Mouse (Mus musculus): ENCODE measurements around the gene Zdhhc8.

Zdhhc8 gene

GRCm38 (mm10) chr16:18231047-18231446 is 3.9 kb downstream of the Zdhhc8 start:
- DNase-seq (ENCODE audit: low spot score) = no peak

- DNase-seq (ENCODE audit: low spot score) = no peak
Observed at GRCm38 (mm10) chr16:18230617-18231016, 4.3 kb downstream of the Zdhhc8 start.

DNA sequence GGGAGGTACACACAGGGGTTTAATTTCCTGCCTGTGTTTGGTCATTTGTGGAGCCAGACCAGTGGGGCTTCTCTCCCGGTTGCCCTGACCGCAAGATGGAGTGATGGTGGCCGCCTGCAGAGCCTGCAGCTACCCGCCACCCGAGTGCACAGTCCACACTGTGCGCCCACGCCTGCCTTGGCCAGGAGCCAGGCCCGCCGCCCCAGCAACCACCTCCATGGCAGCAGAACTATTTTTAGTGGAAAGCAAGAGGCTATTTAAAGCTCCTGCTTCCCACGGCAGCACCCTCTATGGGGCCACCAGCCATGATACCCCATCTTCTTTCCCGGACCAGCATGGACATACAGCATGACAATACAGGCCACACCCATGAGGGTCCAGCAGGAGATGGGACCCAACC is 5.3 kb downstream of the Zdhhc8 start:
- no peak for DNase-seq (ENCODE audit: low spot score)

- DNase-seq (ENCODE audit: low spot score) = no peak
Observed at GRCm38 (mm10) chr16:18228856-18229255, 6.1 kb downstream of the Zdhhc8 start.

GRCm38 (mm10) chr16:18227897-18228422 is 7.0 kb downstream of the Zdhhc8 start:
- DNase-seq (ENCODE audit: low spot score) = no peak

GRCm38 (mm10) chr16:18227187-18227586 is 7.7 kb downstream of the Zdhhc8 start:
- no peak for DNase-seq (ENCODE audit: low spot score)

- DNase-seq (ENCODE audit: low spot score) = no peak
Observed at GRCm38 (mm10) chr16:18222188-18222587, 12.7 kb downstream of the Zdhhc8 start.

DNA sequence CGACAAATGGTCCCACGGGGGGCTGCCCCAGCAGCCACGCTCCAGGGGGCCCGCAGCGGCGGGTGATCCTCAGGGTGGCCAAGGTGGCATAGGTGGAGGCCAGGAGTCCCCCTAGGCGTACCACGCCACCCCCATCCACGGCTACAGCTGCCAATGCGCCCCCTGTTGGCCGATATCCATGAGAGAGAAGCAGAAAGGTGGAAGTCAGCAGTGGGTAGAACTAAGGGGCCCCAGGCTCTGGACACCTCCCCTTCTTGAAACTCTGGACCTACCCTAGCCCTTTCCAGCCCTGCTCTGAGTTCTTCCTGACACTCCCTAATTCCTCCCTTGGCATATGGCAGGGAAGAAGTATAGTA is 13.4 kb downstream of the Zdhhc8 start:
- no peak for DNase-seq (ENCODE audit: low spot score)

DNA sequence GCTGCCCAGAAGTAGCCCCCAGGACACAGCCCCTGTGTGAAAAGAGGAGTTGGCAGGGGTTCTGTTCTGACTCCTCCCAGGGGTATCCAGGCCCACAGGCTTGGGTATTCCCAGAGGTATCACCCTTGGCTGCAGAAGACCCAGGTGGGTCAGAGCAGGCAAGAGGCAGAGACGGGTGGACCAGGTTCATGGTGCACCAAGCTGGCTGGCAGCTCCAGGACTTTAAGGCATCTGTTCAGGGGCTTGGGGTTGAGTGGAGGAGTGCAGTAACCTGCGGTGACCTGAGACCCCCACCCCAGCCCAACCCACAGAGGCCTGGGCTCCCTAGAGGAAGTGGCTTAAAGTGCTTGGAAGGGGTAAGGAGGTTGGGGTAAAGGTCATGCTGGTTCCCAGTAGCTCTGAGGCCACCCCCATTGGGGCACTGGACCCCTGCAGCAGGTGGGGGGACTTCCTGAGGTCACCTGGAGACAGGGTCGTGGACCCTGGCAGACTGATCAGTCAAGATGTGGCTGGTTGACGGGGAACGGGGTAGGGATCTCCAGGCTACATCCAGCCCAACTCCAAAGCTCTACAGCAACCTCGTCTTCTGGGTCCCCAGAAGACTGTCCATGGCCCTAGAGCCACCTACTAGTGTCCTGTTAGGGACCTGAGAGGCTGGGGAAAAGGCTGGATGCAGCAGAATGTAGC is 13.9 kb downstream of the Zdhhc8 start:
- DNase-seq (ENCODE audit: low spot score) = no peak

DNA sequence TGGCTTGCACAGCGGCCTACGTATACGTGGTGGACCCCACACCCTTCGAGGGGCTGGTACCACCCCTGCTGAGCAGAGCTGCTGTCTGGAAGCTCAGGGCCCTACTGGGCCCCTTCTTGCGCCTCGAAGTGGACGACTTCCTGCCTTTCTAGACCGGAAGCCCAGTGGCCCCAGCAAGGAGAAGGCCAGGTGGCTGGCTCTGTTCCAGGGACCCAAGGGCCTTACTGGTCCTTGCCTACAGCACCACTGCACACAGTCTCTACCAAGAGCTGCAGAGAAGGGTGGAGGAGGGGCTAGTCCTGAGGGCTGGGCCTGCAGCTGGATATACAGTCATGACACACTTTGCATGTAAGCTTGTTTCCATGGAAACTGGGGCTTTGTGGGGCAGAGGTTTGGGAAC is 14.9 kb downstream of the Zdhhc8 start:
- no peak for DNase-seq (ENCODE audit: low spot score)

DNA sequence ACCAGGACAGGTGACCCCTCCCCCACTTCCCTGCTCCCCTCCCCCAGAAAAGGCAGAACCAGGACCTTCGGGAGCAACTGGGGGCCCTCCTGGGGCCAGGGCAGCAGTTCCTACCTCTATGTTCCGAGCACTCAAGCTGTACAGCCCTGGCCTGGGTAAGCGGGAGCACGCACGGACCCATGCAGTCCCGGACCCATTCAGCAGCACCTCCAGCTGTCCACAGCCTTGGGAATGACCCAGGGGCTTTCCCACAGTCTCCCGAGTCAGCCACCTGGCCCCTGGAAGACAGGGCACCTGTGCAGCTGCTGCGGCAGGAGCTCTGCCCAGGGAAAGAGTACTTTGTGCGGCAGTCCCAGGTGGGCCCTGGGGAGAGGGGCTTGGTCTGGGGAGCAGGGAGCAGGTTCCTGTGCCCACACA is 16.3 kb downstream of the Zdhhc8 start:
- DNase-seq (ENCODE audit: low spot score) = no peak

DNA sequence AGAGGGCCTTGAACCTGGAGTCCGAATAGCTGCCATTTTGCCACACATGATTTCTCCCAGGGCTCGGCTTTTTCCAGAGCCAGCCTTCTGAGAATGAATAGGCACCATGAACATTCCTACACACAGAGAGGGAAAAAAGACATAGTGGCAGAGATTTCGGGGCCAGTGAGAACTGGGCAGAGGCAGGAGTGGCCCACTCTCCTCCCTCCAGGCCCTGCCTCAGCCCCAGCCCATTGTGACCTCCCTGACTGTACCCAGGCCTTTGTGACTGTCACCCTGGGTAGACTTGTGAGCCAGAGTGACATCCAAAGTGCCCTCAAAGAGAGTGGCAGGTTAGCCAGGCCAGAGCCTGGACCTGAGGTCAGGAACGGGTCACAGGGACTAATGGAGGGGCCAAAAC is 17.4 kb downstream of the Zdhhc8 start, which contains the start of gene Ccdc188:
Gene Ccdc188 (plus strand): TSS at position 301 of the 400 bp plus-strand sequence.
- no peak for DNase-seq (ENCODE audit: low spot score)

- DNase-seq (ENCODE audit: low spot score) = no peak
Observed at GRCm38 (mm10) chr16:18214858-18215257, 20.1 kb downstream of the Zdhhc8 start.

- peak; percentile 95 for DNase-seq (ENCODE audit: low spot score)
Observed at GRCm38 (mm10) chr16:18213689-18214088, 21.2 kb downstream of the Zdhhc8 start.

DNA sequence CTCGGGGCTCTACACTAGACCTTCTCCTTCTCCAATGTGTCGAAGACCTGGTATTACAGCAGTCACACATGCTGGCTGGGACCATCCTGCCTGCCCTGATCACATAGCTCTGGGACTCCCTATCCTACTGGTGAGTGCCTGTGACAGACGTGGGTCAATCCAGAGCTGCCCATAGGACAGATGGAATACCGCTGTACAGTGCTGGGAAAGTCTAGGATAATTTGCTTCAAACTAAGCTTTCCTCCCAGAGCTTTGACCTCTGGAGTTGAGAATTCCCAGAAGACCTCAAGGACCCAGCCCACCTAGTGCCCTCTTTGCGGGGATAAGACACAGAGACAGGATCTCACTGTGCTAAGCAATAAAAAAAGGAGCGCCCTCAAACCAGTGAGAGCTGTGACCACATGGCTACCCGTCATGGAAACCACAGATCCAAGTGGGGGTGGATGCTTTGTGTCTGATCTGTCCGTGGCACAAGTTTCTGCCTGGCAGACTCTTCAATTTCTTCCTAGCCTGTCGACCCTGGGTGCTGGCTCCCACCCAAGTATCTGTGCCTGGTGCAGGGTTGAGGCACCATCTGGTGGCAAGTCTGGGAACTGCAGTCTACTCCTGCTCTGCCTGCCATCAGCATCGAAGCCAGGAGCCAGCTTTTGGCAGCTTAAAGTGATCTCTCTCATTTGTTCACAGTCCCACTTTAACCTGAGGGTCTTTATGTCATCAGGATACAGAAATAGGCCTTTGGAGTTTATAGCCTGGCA is 23.3 kb downstream of the Zdhhc8 start:
- peak; percentile 96 for DNase-seq (ENCODE audit: low spot score)

DNA sequence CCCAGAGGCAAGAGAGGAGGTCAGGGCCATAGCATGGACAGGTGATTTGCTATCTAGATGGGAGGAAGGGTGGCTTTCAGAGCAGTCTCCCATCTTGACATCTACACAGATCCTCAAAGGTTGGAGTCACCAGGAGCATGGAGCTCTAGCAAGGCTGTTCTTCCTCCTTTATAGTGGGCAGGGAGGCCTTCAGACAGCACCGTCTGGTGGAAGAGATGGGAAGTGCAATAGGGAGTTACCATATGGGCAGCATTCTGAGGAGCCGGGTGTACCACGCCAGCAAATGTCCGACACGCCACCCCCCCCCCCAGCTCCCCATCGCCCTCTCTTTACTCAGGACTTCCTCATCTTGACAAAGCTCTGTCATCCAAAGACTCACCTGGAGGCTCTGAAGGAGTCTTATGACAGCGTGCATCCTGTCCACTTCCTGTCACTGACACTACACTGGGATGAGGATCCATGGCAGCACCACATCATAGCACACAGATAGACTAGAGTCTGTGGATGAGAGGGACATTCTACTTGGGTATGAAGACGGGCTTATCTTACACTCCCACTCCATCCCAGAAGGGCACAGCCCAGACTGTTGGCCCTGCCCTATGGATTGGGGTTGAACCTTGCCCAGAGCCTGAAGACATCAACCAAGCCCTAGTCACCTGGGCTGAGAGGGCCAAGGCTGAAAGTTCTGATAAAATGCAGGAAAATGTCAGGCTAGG is 24.1 kb downstream of the Zdhhc8 start:
- peak; percentile 81 for DNase-seq (ENCODE audit: low spot score)

DNA sequence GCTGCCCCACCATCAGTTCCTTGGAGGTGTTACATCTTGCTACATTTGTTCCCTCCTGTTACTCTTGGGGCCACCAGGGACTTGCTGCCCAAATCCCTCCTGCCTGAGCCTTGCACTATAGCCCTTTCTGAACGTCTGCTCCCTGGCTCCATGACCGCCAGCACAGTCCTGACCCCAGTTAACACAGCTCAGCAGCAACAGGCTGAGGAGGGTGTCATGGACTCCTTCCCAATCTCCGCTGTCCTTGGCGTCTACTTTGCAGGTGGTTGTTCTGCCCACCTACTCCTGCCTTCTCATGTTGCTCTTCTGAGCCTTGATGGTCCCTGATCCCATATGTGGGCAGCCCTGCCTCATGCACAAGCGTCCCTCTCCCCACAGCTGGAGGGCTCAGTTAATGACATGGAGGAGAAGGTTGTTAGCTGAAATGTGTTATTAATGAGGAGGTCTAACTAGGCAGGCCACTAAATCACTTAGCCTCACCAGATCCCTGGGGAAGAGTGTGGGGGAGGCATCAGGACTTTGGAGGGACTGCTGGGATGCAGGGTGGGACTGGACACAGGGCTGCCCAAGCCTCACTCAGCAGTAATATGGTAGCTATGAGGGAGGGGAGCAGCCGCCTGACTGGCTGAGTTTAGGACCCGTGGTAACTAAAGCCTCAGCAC is 31.4 kb downstream of the Zdhhc8 start:
- DNase-seq (ENCODE audit: low spot score) = no peak

DNA sequence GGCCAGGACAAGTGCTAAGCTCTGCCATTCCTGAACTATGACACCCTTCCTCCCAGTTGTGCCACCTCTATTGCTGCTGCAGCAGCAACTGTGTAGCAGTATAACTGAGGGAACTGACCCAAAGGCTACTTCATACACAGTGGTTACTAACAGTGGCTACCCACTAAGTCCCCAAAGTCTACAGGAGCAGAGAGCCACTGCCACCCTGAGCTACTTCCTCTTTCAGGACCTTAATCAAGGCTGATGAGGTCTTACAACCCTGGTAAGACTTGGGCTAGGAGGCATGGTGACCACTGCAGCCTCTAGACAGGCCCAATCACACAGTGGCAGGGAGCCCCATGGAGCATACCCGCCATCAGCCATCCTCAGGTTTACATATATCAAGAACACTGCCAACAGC is 32.9 kb downstream of the Zdhhc8 start:
- DNase-seq (ENCODE audit: low spot score) = no peak

DNA sequence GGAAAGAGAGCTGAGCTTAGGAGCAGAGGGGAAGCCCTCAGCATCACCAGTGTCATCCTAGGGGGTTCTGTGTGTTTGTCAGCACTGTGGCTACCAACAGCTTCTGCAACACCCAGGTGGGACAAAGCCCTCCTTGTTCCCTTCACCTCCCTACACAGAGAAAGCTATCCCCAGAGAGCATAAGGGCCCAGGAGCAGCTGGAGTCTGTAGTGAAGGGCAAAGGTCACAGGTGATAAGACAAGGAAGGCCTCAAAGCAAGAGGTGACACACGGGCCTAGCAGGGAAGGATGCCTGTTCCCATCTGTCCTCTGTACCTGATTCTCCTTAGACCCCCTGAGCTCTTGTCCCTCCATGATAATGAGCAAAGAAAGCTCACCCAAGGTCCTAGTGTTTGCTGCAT is 33.3 kb downstream of the Zdhhc8 start:
- DNase-seq (ENCODE audit: low spot score) = no peak

GRCm38 (mm10) chr16:18200062-18200461 is 34.9 kb downstream of the Zdhhc8 start:
- DNase-seq (ENCODE audit: low spot score) = no peak

DNA sequence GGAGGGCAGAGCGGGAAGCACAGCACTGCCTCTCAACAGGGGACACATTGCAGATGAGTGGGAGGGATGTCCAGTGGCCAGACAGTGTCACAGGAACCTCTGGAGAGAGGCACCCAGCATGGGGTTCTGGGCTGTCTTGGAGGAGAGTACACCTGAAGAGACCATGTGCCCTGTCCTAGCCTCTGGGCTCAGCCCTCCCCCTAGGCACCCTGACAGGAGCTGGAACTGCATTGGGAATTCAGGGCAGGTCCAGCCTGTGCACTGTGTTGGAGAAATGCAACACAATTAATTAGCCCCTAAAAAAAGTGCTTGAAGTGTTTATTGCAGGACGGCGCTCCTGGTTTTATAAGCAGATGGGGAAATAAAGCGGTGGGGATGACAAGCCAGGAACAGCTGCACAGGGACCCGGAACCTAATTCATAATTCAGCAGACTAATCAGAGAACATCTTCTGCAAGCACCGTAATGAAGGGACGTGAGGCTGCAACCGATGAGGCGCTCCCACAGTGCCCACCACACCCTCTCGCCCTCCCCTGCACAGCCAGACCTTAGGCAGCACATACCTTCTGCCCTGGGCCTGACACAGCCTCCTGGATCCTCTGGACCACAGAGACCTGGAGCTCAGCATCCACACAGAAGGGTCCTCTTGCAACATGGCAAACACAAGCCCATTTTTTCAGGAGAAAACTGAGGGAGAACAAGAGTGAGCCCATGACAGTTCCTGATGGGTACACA is 36.4 kb downstream of the Zdhhc8 start:
- no peak for DNase-seq (ENCODE audit: low spot score)

DNA sequence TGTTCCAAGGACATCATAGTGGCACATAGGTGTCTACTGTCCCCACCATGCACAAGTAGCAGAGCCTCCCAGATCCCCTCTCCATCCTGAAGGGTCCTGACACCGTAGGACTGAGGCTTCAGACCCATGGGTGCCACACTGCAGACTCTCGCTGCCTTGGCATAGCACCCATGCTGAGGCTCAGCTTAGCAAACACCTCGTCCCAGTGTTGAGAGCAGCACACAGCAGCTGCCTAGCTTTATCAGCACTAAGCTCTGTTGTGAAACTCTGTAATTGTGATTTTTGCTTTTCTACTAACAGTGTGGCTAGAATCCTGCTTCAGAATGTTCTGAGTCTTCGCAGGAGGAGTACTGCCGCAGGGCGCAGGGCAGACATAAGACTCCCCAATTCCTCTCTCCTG is 37.1 kb downstream of the Zdhhc8 start:
- DNase-seq (ENCODE audit: low spot score) = no peak
